Mouse (Mus musculus) spleen, adult 2 months (tissue): ENCODE measurements around the gene Angptl2. TPM values are rescaled to one million over a fixed set of nuclear protein-coding genes. Genes with fewer than 3 reads are reported as not detected.

ENCODE experiments used
- DNase-seq, 2 experiments: peaks; one replicate each; pipeline versions ENCODE4 v3.0.0 to v3.0.0-alpha.2; 2012 to 2021; ENCODE audit warnings: low spot score in 2 of 2, low read depth in 1 of 2
- H3K27ac ChIP-seq: fragments of 200-500 bp; 2 replicates; pipeline ENCODE4 v1.5.1; 2012; ENCODE audit warnings: low read length, inconsistent platforms; ENCODE audit not compliant: insufficient read depth
- H3K27me3 ChIP-seq: fragments of 200-500 bp; 2 replicates; pipeline ENCODE4 v1.6.1; 2012; ENCODE audit warnings: mild to moderate bottlenecking, moderate library complexity, low read length, inconsistent platforms; ENCODE audit not compliant: control insufficient read depth, insufficient read depth
- H3K36me3 ChIP-seq: fragments of 200-500 bp; 2 replicates; pipeline ENCODE4 v1.6.1; 2012; ENCODE audit warnings: mild to moderate bottlenecking, low read length, inconsistent platforms; ENCODE audit not compliant: control insufficient read depth, insufficient read depth
- H3K4me1 ChIP-seq: fragments of 200-500 bp; 2 replicates; pipeline ENCODE4 v1.6.1; 2011; ENCODE audit warnings: inconsistent platforms; ENCODE audit not compliant: control insufficient read depth, insufficient read depth, insufficient read length
- H3K4me3 ChIP-seq: fragments of 200-500 bp; 2 replicates; pipeline ENCODE4 v1.5.1; 2011; ENCODE audit warnings: mild to moderate bottlenecking, inconsistent platforms; ENCODE audit not compliant: insufficient read depth, insufficient read length; ENCODE audit errors: extremely low read depth
- CTCF ChIP-seq: fragments of 200-500 bp; IDR thresholded peaks from 2 replicates; pipeline ENCODE4 v1.5.1; 2011; ENCODE audit warnings: mild to moderate bottlenecking, inconsistent platforms; ENCODE audit not compliant: insufficient read depth, insufficient read length, insufficient replicate concordance; ENCODE audit errors: extremely low read depth
- POLR2A ChIP-seq: fragments of 200-500 bp; IDR thresholded peaks from 2 replicates; pipeline ENCODE4 v1.6.1; 2011; ENCODE audit warnings: low read depth, low read length, inconsistent platforms
- WGBS: fragments of 180-500 bp; shearing (Covaris S2); methylation state at CpG from one replicate; pipeline ENCODE4 v1.1.7; 2018; 5-methylcytosine and 5-hydroxymethylcytosine counted together
- polyA plus RNA-seq: library from polyadenylated mRNA; depleted of rRNA; stranded (reverse); fragments of >200 nt; gene quantifications from 2 replicates; pipeline ENCODE4 v1.2.3, GENCODE M21; 2012

Angptl2 gene
- polyA plus RNA-seq, 1 experiment = 36.2 TPM

DNA sequence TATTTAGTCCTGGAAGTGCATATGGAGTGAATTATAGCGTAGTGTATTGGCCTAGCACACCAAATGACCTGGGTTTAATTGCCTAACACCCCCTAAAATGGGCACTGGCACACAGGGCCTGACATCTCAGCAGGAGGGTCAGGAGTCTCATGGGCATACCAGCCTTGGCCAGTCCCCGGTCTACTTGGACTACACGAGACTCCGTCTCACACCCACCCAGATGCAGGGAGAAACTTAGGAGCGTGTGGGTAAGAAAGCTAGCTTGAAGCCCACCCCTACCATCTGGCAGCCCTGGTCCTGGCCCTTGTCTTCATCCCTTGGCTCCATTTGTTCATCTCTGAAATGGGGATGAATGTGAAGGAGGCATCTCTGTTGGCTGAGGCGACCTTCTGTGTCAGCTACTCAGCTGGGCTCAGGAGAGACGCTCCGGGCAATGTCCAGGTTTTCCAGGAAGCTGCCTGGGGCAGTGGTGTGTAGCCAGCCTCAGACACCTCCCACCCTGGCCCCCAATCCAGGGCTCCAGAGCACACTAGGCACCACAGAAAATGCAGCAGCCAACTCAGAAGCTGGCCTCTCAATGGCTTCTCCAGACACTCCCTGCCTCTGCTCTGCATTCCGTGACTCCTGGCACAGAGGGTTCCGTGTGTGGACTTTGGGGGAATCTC is 4.9 kb downstream of the Angptl2 start:
- WGBS = 69% methylated on average over 10 of the region's 10 CpGs
- H3K4me1 ChIP-seq = no peaks in the 10 kb centered on the region
- no peak overlapping the region for H3K4me3 ChIP-seq
- H3K27ac ChIP-seq = no peak overlapping the region
- H3K27me3 ChIP-seq = no peaks in the 10 kb centered on the region
- TF ChIP-seq CTCF (no peak), POLR2A (no peak)
- DNase-seq = no peak
- no peaks in the 10 kb centered on the region for H3K36me3 ChIP-seq

DNA sequence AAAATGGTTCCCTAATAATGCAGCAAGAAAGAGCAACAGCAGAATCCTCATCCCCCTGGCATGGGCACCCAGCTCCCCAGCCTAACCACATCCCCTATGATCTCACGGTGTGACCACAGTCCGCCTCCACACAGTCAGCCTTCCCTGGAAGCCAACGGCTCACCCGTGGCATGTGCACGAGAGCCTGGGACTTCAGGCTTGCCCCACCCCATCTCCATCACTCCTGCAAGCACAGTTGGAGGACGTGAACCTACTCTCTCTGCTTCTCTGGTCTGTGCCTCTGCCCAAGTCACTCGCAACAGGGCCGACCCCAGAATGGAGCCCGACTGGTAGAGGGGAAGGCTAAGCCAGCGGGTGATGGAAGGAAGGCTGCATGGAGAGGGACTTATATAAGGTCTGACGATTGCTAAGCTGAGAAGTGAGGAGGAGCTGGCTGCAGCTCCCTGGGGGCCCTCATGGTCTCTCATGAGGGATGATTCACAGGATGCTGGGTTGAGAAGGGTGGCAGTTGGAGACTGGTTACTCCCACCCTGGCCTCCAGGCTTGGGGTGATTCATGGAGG is 5.6 kb downstream of the Angptl2 start:
- Histone ChIP-seq H3K27ac (no peak overlapping the region; the same call in 1 of the 2 replicates), H3K4me1 (no peaks in the 10 kb centered on the region), H3K27me3 (no peaks in the 10 kb centered on the region), H3K36me3 (no peaks in the 10 kb centered on the region), H3K4me3 (no peak overlapping the region)
- 24% methylated on average over 11 of the region's 11 CpGs for WGBS
- no peak for DNase-seq
- TF ChIP-seq CTCF (no peak), POLR2A (no peak)

DNA sequence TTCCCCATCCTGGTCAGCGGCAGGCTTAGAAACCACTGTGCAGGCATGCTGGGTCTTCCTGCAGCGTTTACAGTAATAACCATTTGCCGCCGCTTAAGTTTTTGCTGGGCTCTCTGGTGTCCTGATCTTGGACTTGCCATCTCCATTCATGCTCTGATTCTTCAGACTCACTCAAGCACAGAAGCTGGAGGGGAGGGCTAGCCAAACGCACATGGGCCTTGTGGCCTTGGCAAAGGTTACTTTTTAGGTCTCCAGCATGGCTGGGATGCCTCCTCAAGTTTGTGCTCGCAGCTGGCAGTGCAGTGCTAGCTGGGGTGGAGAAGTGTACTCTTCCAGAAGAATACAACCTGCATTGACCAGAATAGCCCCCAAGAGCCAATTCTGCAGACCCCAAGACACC is 6.6 kb downstream of the Angptl2 start:
- TF ChIP-seq CTCF (no peak), POLR2A (no peak)
- Histone ChIP-seq H3K36me3 (no peaks in the 10 kb centered on the region), H3K4me3 (no peak overlapping the region)

GRCm38 (mm10) chr2:33223656-33224358 is 7.9 kb downstream of the Angptl2 start:
- WGBS = 87% methylated on average over 10 of the region's 10 CpGs
- TF ChIP-seq CTCF = no peak
- Histone ChIP-seq H3K4me3 (no peak overlapping the region), H3K27ac (no peak overlapping the region), H3K27me3 (no peaks in the 10 kb centered on the region), H3K4me1 (no peaks in the 10 kb centered on the region), H3K36me3 (no peaks in the 10 kb centered on the region)
- no peak for DNase-seq

More for the DNA sequence above, 6.6 kb downstream of the Angptl2 start:
- Histone ChIP-seq H3K4me1 (no peaks in the 10 kb centered on the region), H3K27ac (no peak overlapping the region), H3K27me3 (no peaks in the 10 kb centered on the region)
- 68% methylated on average over 6 of the region's 6 CpGs for WGBS
- DNase-seq = no peak

GRCm38 (mm10) chr2:33225921-33226320 is 10.1 kb downstream of the Angptl2 start:
- no peak for DNase-seq
- Histone ChIP-seq H3K27ac (no peak overlapping the region), H3K27me3 (no peaks in the 10 kb centered on the region), H3K4me3 (no peak overlapping the region), H3K36me3 (no peaks in the 10 kb centered on the region), H3K4me1 (no peaks in the 10 kb centered on the region)
- WGBS = 93% methylated on average over 7 of the region's 7 CpGs
- no peak for TF ChIP-seq CTCF
- TF ChIP-seq POLR2A = no peak

DNA sequence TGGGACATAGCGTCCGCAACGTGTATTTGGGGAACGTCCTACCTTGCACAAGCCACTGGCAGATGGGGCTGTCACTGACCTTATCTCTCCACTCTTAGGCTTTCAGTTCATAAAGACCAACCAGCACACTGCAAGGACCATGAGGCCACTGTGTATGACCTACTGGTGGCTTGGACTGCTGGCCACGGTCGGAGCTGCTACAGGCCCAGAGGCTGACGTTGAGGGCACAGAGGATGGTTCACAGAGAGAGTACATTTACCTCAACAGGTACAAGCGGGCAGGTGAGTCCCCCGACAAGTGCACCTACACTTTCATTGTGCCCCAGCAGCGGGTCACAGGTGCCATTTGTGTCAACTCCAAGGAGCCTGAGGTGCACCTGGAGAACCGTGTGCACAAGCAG is 12.2 kb downstream of the Angptl2 start:
- no peaks in the 10 kb centered on the region for H3K27me3 ChIP-seq
- H3K36me3 ChIP-seq = no peaks in the 10 kb centered on the region
- DNase-seq = no peak
- no peaks in the 10 kb centered on the region for H3K4me1 ChIP-seq
- no peak overlapping the region for H3K27ac ChIP-seq
- TF ChIP-seq POLR2A (no peak), CTCF (no peak)
- 97% methylated on average over 11 of the region's 11 CpGs for WGBS
- H3K4me3 ChIP-seq = no peak overlapping the region

- no peaks in the 10 kb centered on the region for H3K27me3 ChIP-seq
- no peak overlapping the region for H3K4me3 ChIP-seq
- DNase-seq = no peak
- no peak for TF ChIP-seq POLR2A
- TF ChIP-seq CTCF = no peak
- no peak overlapping the region for H3K27ac ChIP-seq
- no peaks in the 10 kb centered on the region for H3K4me1 ChIP-seq
- H3K36me3 ChIP-seq = no peaks in the 10 kb centered on the region
- 93% methylated on average over 15 of the region's 15 CpGs for WGBS
These were observed 12.7 kb downstream of the Angptl2 start for GRCm38 (mm10) chr2:33228551-33228950.
